ENCODE assay signal across 16 mouse cellular contexts in genomic region chr14:9105708-9106107, GRCm38 (mm10).
"Had no signal": no experiment of that assay in that cellular context is flagged by ENCODE, and none has a peak within 500 bp of the region (broad histone marks: within the 10 kb centered on the region; RNA-seq: fewer than 3 reads in every experiment).

No protein-coding gene starts in this region.

- ATAC-seq: liver, postnatal 0 days; lung, postnatal 0 days; midbrain, embryonic 13.5 days; midbrain, embryonic 15.5 days had no signal

- H3K27ac ChIP-seq: lung, embryonic 15.5 days; macrophage; midbrain, embryonic 13.5 days; midbrain, embryonic 15.5 days; neural tube, embryonic 12.5 days had no signal

- H3K4me1 ChIP-seq: lung, embryonic 15.5 days; megakaryocyte, embryonic 14.5 days; midbrain, embryonic 13.5 days; midbrain, embryonic 15.5 days; neural tube, embryonic 12.5 days had no signal

- H3K4me2 ChIP-seq: lung, embryonic 15.5 days; midbrain, embryonic 11.5 days; midbrain, embryonic 13.5 days; midbrain, embryonic 15.5 days; neural tube, embryonic 12.5 days had no signal

- H3K36me3 ChIP-seq: lung, embryonic 15.5 days; midbrain, embryonic 13.5 days; midbrain, embryonic 15.5 days; neural tube, embryonic 12.5 days had no signal

- H3K4me3 ChIP-seq: lung, embryonic 15.5 days; megakaryocyte, embryonic 14.5 days; midbrain, embryonic 13.5 days; midbrain, embryonic 15.5 days; neural tube, embryonic 12.5 days had no signal

- H3K9ac ChIP-seq: liver, postnatal 0 days; lung, embryonic 15.5 days; midbrain, embryonic 13.5 days; midbrain, embryonic 15.5 days; neural tube, embryonic 12.5 days had no signal

- H3K27me3 ChIP-seq: lung, embryonic 15.5 days; megakaryocyte, embryonic 14.5 days; midbrain, embryonic 13.5 days; midbrain, embryonic 15.5 days; neural tube, embryonic 12.5 days had no signal

- DNase-seq: liver, postnatal 0 days; lung, adult 2 months; lung, postnatal 14 days; lung, postnatal 36 days; right cerebral cortex, postnatal 14 days; thymus, adult 18-20 months; thymus, postnatal 14 days; thymus, postnatal 36 days had no signal

- H3K9me3 ChIP-seq: lung, embryonic 15.5 days; megakaryocyte, embryonic 14.5 days; midbrain, embryonic 13.5 days; midbrain, embryonic 15.5 days; neural tube, embryonic 12.5 days had no signal
